Comparison of ENCODE assay signal across 9 mouse cellular contexts in the genomic region with DNA sequence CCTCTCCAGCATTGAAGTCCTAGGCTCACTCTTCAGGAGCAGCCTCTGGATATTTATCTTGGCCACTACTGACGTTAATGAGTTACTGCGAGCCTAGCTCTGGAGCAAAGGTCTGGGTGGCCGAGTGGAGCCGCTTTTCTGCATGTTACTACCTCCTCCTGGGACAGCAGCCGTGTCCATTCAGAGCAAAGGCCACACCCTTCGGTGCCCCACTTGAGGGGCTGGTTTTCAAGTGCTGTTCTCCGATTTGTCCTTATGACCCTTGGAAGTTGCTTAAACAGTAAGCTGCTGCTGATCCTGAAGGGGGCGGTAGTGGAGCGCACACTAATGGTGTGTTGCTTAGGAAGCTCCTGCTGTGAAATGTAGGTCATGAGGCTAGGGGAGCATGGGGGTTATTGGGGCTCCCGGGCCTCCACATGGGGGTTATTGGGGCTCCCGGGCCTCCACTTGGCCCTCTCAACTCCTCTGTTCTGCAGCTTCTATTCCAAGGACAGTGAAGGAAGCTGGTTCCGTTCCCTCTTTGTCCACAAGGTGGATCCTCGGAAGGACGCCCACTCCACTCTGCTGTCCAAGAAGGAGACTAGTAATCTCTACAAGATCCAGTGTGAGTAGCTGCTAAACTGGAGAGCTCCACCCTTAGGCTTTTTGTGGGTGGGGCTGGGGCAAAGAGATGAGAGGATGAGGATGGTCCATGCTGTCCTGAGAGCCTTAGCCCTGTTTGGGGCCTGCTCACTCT. TPM values are rescaled to one million over a fixed set of nuclear protein-coding genes. Genes with fewer than 3 reads are reported as not detected.
A peak's percentile ranks its signal among the peaks of the same experiment; 100 is the strongest.
DNase-seq lines count a peak whose midpoint lies in the region; ATAC-seq and TF ChIP-seq lines count a peak whose summit lies in the region.
"Had no signal": no experiment of that assay in that cellular context is flagged by ENCODE, and none has a peak within 500 bp of the region (broad histone marks: within the 10 kb centered on the region; RNA-seq: fewer than 3 reads in every experiment).

No protein-coding gene starts in this region.

- no peaks in the 10 kb centered on the region for H3K9me3 ChIP-seq in forebrain, postnatal 0 days (ENCODE audit: low read length)
- no peaks in the 10 kb centered on the region for H3K9me3 ChIP-seq in forebrain, embryonic 10.5 days
- H3K9me3 ChIP-seq in embryonic facial prominence, embryonic 14.5 days (ENCODE audit: control insufficient read depth, low read length): no peaks in the 10 kb centered on the region
- H3K9me3 ChIP-seq in kidney, embryonic 16.5 days (ENCODE audit: low read length): no peaks in the 10 kb centered on the region
- no peaks in the 10 kb centered on the region for H3K9me3 ChIP-seq in forebrain, embryonic 12.5 days
- H3K9me3 ChIP-seq: G1E had no signal

- 53% methylated on average over 14 of the region's 14 CpGs for WGBS in forebrain, postnatal 0 days
- 52% methylated on average over 14 of the region's 14 CpGs for WGBS in forebrain, embryonic 10.5 days
- 54% methylated on average over 14 of the region's 14 CpGs for WGBS in embryonic facial prominence, embryonic 14.5 days
- WGBS in kidney, embryonic 16.5 days: 34% methylated on average over 14 of the region's 14 CpGs
- 51% methylated on average over 14 of the region's 14 CpGs for WGBS in forebrain, embryonic 12.5 days

- H3K36me3 ChIP-seq in forebrain, postnatal 0 days (ENCODE audit: insufficient read depth): peaks cover 23% of the 10 kb centered on the region
- H3K36me3 ChIP-seq in forebrain, embryonic 10.5 days (replicated peaks): peaks cover 55% of the 10 kb centered on the region
- H3K36me3 ChIP-seq in embryonic facial prominence, embryonic 14.5 days (ENCODE audit: control insufficient read depth, insufficient read depth, low read length): peaks cover 21% of the 10 kb centered on the region; the same call in 1 of the 2 replicates
- H3K36me3 ChIP-seq in kidney, embryonic 16.5 days (ENCODE audit: insufficient read depth, low read length): peaks cover 8% of the 10 kb centered on the region; the same call in 1 of the 2 replicates
- H3K36me3 ChIP-seq in forebrain, embryonic 12.5 days (replicated peaks): peaks cover 41% of the 10 kb centered on the region

- TF ChIP-seq CTCF in forebrain, postnatal 0 days (IDR thresholded peaks at IDR 0.05; ENCODE audit: low read depth): peak; percentile 44

- H3K27me3 ChIP-seq in forebrain, postnatal 0 days (ENCODE audit: insufficient read depth, low read length): no peaks in the 10 kb centered on the region
- H3K27me3 ChIP-seq in forebrain, embryonic 10.5 days (ENCODE audit: poor library complexity, severe bottlenecking): no peaks in the 10 kb centered on the region
- no peaks in the 10 kb centered on the region for H3K27me3 ChIP-seq in embryonic facial prominence, embryonic 14.5 days (replicated peaks; ENCODE audit: control insufficient read depth, insufficient read depth, low read length)
- H3K27me3 ChIP-seq in kidney, embryonic 16.5 days (ENCODE audit: insufficient read depth, low read length): no peaks in the 10 kb centered on the region
- H3K27me3 ChIP-seq in forebrain, embryonic 12.5 days: no peaks in the 10 kb centered on the region

- no peak overlapping the region for H3K9ac ChIP-seq in forebrain, postnatal 0 days
- no peak overlapping the region for H3K9ac ChIP-seq in embryonic facial prominence, embryonic 14.5 days (ENCODE audit: low read depth, low read length)
- H3K9ac ChIP-seq in kidney, embryonic 16.5 days (replicated peaks; ENCODE audit: low read length): no peak overlapping the region
- H3K9ac ChIP-seq in forebrain, embryonic 12.5 days: no peak overlapping the region

- DNase-seq in forebrain, postnatal 0 days: no peak
- DNase-seq in forebrain, embryonic 10.5 days (ENCODE audit: extremely low spot score, low spot score): no peak
- DNase-seq in B cell, adult 2 months: peak; percentile 7 to 13
- peak; percentile 29 for DNase-seq in embryonic facial prominence, embryonic 14.5 days (ENCODE audit: low spot score)
- DNase-seq in lung, postnatal 4 days: peak; percentile 77 to 89
- DNase-seq in spleen, adult 18-20 months: no peak

- no peaks in the 10 kb centered on the region for H3K4me1 ChIP-seq in forebrain, postnatal 0 days (ENCODE audit: insufficient read depth)
- peaks cover 9% of the 10 kb centered on the region; the same call in 1 of the 2 replicates for H3K4me1 ChIP-seq in forebrain, embryonic 10.5 days
- no peaks in the 10 kb centered on the region for H3K4me1 ChIP-seq in embryonic facial prominence, embryonic 14.5 days (ENCODE audit: control insufficient read depth, insufficient read depth, low read length)
- H3K4me1 ChIP-seq in kidney, embryonic 16.5 days (ENCODE audit: insufficient read depth, low read length): peaks cover 18% of the 10 kb centered on the region
- peaks cover 2% of the 10 kb centered on the region; the same call in 1 of the 2 replicates for H3K4me1 ChIP-seq in forebrain, embryonic 12.5 days

- H3K4me3 ChIP-seq in forebrain, postnatal 0 days (ENCODE audit: low read depth, low read length): no peak overlapping the region
- no peak overlapping the region for H3K4me3 ChIP-seq in forebrain, embryonic 10.5 days
- H3K4me3 ChIP-seq in embryonic facial prominence, embryonic 14.5 days (ENCODE audit: low read depth, low read length): no peak overlapping the region
- no peak overlapping the region for H3K4me3 ChIP-seq in kidney, embryonic 16.5 days (ENCODE audit: low read length)
- no peak overlapping the region for H3K4me3 ChIP-seq in forebrain, embryonic 12.5 days (replicated peaks)

- no peak for ATAC-seq in forebrain, postnatal 0 days
- ATAC-seq in embryonic facial prominence, embryonic 14.5 days (ENCODE audit: low read depth): no peak
- peak; percentile 93 for ATAC-seq in kidney, embryonic 16.5 days (ENCODE audit: low FRiP score, low TSS enrichment)
- ATAC-seq in forebrain, embryonic 12.5 days (ENCODE audit: low FRiP score): no peak

- H3K27ac ChIP-seq in forebrain, postnatal 0 days (ENCODE audit: low read depth, low read length): no peak overlapping the region
- H3K27ac ChIP-seq in forebrain, embryonic 10.5 days: no peak overlapping the region
- no peak overlapping the region for H3K27ac ChIP-seq in embryonic facial prominence, embryonic 14.5 days (replicated peaks; ENCODE audit: low read depth, low read length)
- H3K27ac ChIP-seq in kidney, embryonic 16.5 days (ENCODE audit: low read length): peak overlapping the region; percentile 55
- no peak overlapping the region for H3K27ac ChIP-seq in forebrain, embryonic 12.5 days

- H3K4me2 ChIP-seq in forebrain, postnatal 0 days (ENCODE audit: low read depth): no peak overlapping the region
- H3K4me2 ChIP-seq in embryonic facial prominence, embryonic 14.5 days (ENCODE audit: low read depth, low read length): no peak overlapping the region
- no peak overlapping the region for H3K4me2 ChIP-seq in kidney, embryonic 16.5 days (replicated peaks; ENCODE audit: low read depth, low read length)
- no peak overlapping the region for H3K4me2 ChIP-seq in forebrain, embryonic 12.5 days

RNA-seq across cellular contexts. Expression of gene Nipsnap1, which starts 9.3 kb away (rescaled TPM):
- total RNA-seq in forebrain, postnatal 0 days (2014; rRNA removed): 125 and 146 TPM in 2 replicates
- 116 and 128 TPM in 2 replicates for polyA plus RNA-seq in forebrain, postnatal 0 days (2015; fragmentation: Nextera tagmentation; extraction: Ambion mirVana)
- polyA plus RNA-seq in forebrain, embryonic 10.5 days (2016; fragmentation: Nextera tagmentation; extraction: Ambion mirVana): 84.6 and 86.8 TPM in 2 replicates
- 32.1 and 41.4 TPM in 2 replicates for polyA plus RNA-seq in embryonic facial prominence, embryonic 14.5 days (2014; fragmentation: Nextera tagmentation; extraction: Ambion mirVana)
- 92.2 and 92.6 TPM in 2 replicates for polyA plus RNA-seq in kidney, embryonic 16.5 days (2015; fragmentation: Nextera tagmentation; extraction: Ambion mirVana)
- polyA plus RNA-seq in forebrain, embryonic 12.5 days (2016; fragmentation: Nextera tagmentation; extraction: Ambion mirVana): 95.5 and 99.9 TPM in 2 replicates

RNA-seq across cellular contexts. Expression of gene Thoc5, which starts 12.1 kb away (rescaled TPM):
- 55.7 and 57.7 TPM in 2 replicates for total RNA-seq in forebrain, postnatal 0 days (2014; rRNA removed)
- 50.6 and 52.2 TPM in 2 replicates for polyA plus RNA-seq in forebrain, postnatal 0 days (2015; fragmentation: Nextera tagmentation; extraction: Ambion mirVana)
- 56.8 and 58.2 TPM in 2 replicates for polyA plus RNA-seq in forebrain, embryonic 10.5 days (2016; fragmentation: Nextera tagmentation; extraction: Ambion mirVana)
- polyA plus RNA-seq in embryonic facial prominence, embryonic 14.5 days (2014; fragmentation: Nextera tagmentation; extraction: Ambion mirVana): 27.9 and 32.3 TPM in 2 replicates
- polyA plus RNA-seq in kidney, embryonic 16.5 days (2015; fragmentation: Nextera tagmentation; extraction: Ambion mirVana): 39.0 and 39.5 TPM in 2 replicates
- polyA plus RNA-seq in forebrain, embryonic 12.5 days (2016; fragmentation: Nextera tagmentation; extraction: Ambion mirVana): 55.2 and 61.4 TPM in 2 replicates

RNA-seq across cellular contexts. Expression of gene Nf2, which starts 33.7 kb away (rescaled TPM):
- 97.3 and 121 TPM in 2 replicates for total RNA-seq in forebrain, postnatal 0 days (2014; rRNA removed)
- 49.3 and 57.8 TPM in 2 replicates for polyA plus RNA-seq in forebrain, postnatal 0 days (2015; fragmentation: Nextera tagmentation; extraction: Ambion mirVana)
- polyA plus RNA-seq in forebrain, embryonic 10.5 days (2016; fragmentation: Nextera tagmentation; extraction: Ambion mirVana): 57.4 and 62.4 TPM in 2 replicates
- 40.5 and 43.1 TPM in 2 replicates for polyA plus RNA-seq in embryonic facial prominence, embryonic 14.5 days (2014; fragmentation: Nextera tagmentation; extraction: Ambion mirVana)
- 53.0 and 53.8 TPM in 2 replicates for polyA plus RNA-seq in kidney, embryonic 16.5 days (2015; fragmentation: Nextera tagmentation; extraction: Ambion mirVana)
- 72.1 and 75.6 TPM in 2 replicates for polyA plus RNA-seq in forebrain, embryonic 12.5 days (2016; fragmentation: Nextera tagmentation; extraction: Ambion mirVana)

Comparison
In these comparisons a context has a peak if more than half of its experiments do, and no peak if none do; other contexts are left out.
1. DNase-seq: peak in B cell, adult 2 months (2 of 2), embryonic facial prominence, embryonic 14.5 days (single experiment) and lung, postnatal 4 days (2 of 2); none in forebrain, postnatal 0 days (single experiment), forebrain, embryonic 10.5 days (single experiment) and spleen, adult 18-20 months (0 of 2).